Mouse (Mus musculus) lung, embryonic 14.5 days (tissue): Measurements from ENCODE around the gene Nrg3. TPM values are rescaled to one million over a fixed set of nuclear protein-coding genes. Genes with fewer than 3 reads are reported as not detected.

ENCODE experiments used
- ATAC-seq: fragments of 200-750 bp; cut with Nextera tagmentation; 2 replicates; pipeline ENCODE4 v1.8.0; 2017; ENCODE audit warnings: mild to moderate bottlenecking, moderate TSS enrichment, moderate library complexity; ENCODE audit not compliant: insufficient read depth
- DNase-seq: peaks from one replicate; pipeline ENCODE4 v3.0.0-alpha.2; 2015
- H3K27ac ChIP-seq: fragments of 300-500 bp; sonication (generic); 2 replicates; pipeline ENCODE4 v1.5.1; 2014; ENCODE audit warnings: low read depth, mild to moderate bottlenecking, moderate library complexity
- H3K27me3 ChIP-seq: fragments of 300-500 bp; sonication (generic); 2 replicates; pipeline ENCODE4 v1.6.1; 2014; ENCODE audit warnings: low read length, control low read depth; ENCODE audit not compliant: insufficient read depth
- H3K36me3 ChIP-seq: fragments of 300-500 bp; sonication (generic); 2 replicates; pipeline ENCODE4 v1.6.1; 2014; ENCODE audit warnings: control low read depth; ENCODE audit not compliant: insufficient read depth
- H3K4me1 ChIP-seq: fragments of 300-500 bp; sonication (generic); 2 replicates; pipeline ENCODE4 v1.6.1; 2014; ENCODE audit warnings: antibody characterized with exemption, control low read depth; ENCODE audit not compliant: insufficient read depth
- H3K4me2 ChIP-seq: fragments of 300-500 bp; sonication (generic); 2 replicates; pipeline ENCODE4 v1.6.1; 2014; ENCODE audit warnings: mild to moderate bottlenecking
- H3K4me3 ChIP-seq: fragments of 300-500 bp; sonication (generic); 2 replicates; pipeline ENCODE4 v1.5.1; 2014; ENCODE audit warnings: low read depth, low read length
- H3K9ac ChIP-seq: fragments of 300-500 bp; sonication (generic); 2 replicates; pipeline ENCODE4 v1.6.1; 2014
- H3K9me3 ChIP-seq: fragments of 300-500 bp; sonication (generic); 2 replicates; pipeline ENCODE4 v1.6.1; 2016; ENCODE audit warnings: low read depth, low read length, control low read depth
- CTCF ChIP-seq: IDR thresholded peaks from 2 replicates; pipeline ENCODE4 v1.5.1; 2016; ENCODE audit warnings: antibody characterized with exemption, low read depth
- whole genome bisulfite sequencing: fragments of 180-500 bp; shearing (Covaris S2); extraction: QIAGEN DNeasy Blood & Tissue Kit; methylation state at CpG from one replicate; pipeline ENCODE4 v1.1.7; 2014; 5-methylcytosine and 5-hydroxymethylcytosine counted together
- polyA plus RNA-seq: library from polyadenylated mRNA; unstranded; fragments of >200 nt; fragmentation: Nextera tagmentation; extraction: Ambion mirVana; gene quantifications from 2 replicates; pipeline ENCODE4 v1.2.1, GENCODE M21; 2014

The Nrg3 gene
- polyA plus RNA-seq, 1 experiment from 2014 or later, result not detected

GRCm38 (mm10) chr14:38547257-38547656 is 925.6 kb downstream of the Nrg3 start:
- TF ChIP-seq CTCF, result no peak
- Histone ChIP-seq H3K36me3 (no peaks in the 10 kb centered on the region), H3K27me3 (no peaks in the 10 kb centered on the region), H3K9me3 (no peaks in the 10 kb centered on the region), H3K27ac (no peak overlapping the region), H3K4me3 (no peak overlapping the region), H3K4me2 (no peak overlapping the region), H3K9ac (no peak overlapping the region), H3K4me1 (no peaks in the 10 kb centered on the region)
- DNase-seq, result peak; percentile 1
- 59% methylated on average over 2 of the region's 2 CpGs for WGBS
- ATAC-seq, result no peak

DNA sequence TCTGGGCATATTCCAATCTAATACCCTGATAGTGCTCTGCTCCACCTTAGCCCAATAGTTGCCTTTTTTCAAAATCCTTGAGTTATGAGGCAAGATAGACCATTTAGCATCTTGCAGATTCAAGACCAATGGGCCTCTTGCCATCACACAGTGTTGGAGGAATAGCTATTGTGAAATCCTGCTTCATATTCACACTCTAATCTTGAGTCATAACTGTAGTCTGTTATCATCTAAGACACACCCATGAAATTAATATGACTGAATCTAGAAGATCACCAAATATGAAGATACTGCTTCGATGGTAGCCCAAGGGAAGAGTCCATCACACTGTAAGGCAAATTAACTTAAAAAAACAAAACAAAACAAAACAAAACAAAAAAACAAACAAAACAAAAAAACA is 937.7 kb downstream of the Nrg3 start:
- Histone ChIP-seq H3K27me3 (no peaks in the 10 kb centered on the region), H3K36me3 (no peaks in the 10 kb centered on the region), H3K4me3 (no peak overlapping the region), H3K9me3 (no peaks in the 10 kb centered on the region), H3K9ac (no peak overlapping the region), H3K27ac (no peak overlapping the region), H3K4me2 (no peak overlapping the region), H3K4me1 (no peaks in the 10 kb centered on the region)
- TF ChIP-seq CTCF, result no peak
- 78% methylated on average over 1 of the region's 1 CpGs for WGBS
- DNase-seq, result no peak
- ATAC-seq, result no peak

GRCm38 (mm10) chr14:38533495-38533894 is 939.4 kb downstream of the Nrg3 start:
- Histone ChIP-seq H3K36me3 (no peaks in the 10 kb centered on the region), H3K4me3 (no peak overlapping the region), H3K4me2 (no peak overlapping the region), H3K9me3 (no peaks in the 10 kb centered on the region), H3K4me1 (no peaks in the 10 kb centered on the region), H3K27ac (no peak overlapping the region), H3K27me3 (no peaks in the 10 kb centered on the region), H3K9ac (no peak overlapping the region)
- DNase-seq (no peak), ATAC-seq (no peak)
- no peak for TF ChIP-seq CTCF

DNA sequence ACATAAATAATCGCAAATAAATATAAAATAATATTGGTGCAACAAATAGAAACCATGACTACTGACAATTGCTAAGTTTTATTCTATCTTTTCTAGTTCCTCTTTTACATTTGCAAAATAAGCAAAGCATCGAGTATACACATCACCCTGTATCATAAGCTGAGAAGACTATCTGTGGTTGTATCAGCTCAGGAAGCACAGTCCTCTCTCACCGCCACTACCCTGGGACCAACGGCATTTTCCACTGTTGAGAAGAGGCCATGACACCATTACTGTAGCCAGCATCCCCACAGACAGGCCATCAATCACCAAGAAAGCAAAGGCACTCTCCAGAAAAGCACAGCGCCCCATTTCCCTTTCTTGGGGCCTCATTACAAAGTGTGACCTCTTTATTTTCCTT is 956.7 kb downstream of the Nrg3 start:
- no peak for TF ChIP-seq CTCF

DNA sequence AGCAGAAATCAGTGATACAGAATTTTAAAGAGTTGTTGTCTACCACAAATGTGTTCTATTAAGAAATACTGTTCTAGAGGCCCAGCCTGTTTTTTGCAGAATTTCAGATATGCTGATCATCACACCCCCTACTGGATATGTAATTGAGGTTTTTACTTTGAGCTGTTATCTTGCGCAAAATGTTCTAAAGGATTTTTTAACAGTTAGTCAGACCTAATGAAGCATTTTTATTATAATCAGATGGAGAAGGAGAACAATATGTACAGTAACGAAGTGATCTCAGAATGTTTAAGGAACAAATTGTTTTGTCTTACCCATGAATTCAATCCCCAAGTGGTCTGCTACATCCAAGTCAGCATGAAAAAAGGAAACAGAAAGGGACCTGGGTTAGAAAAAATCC is 963.9 kb downstream of the Nrg3 start:
- no peaks in the 10 kb centered on the region for H3K36me3 ChIP-seq
- TF ChIP-seq CTCF, result no peak
- 84% methylated on average over 2 of the region's 2 CpGs for WGBS
- no peak for ATAC-seq
- H3K27ac ChIP-seq, result no peak overlapping the region
- H3K9me3 ChIP-seq, result no peaks in the 10 kb centered on the region
- H3K27me3 ChIP-seq, result no peaks in the 10 kb centered on the region
- H3K4me2 ChIP-seq, result no peak overlapping the region
- H3K9ac ChIP-seq, result no peak overlapping the region
- no peak for DNase-seq
- H3K4me3 ChIP-seq, result no peak overlapping the region
- no peaks in the 10 kb centered on the region for H3K4me1 ChIP-seq

More for the DNA sequence above, 956.7 kb downstream of the Nrg3 start:
- Histone ChIP-seq H3K9me3 (no peaks in the 10 kb centered on the region), H3K4me2 (no peak overlapping the region), H3K4me3 (no peak overlapping the region), H3K27me3 (no peaks in the 10 kb centered on the region), H3K4me1 (no peaks in the 10 kb centered on the region), H3K9ac (no peak overlapping the region), H3K27ac (no peak overlapping the region), H3K36me3 (no peaks in the 10 kb centered on the region)
- WGBS, result 59% methylated on average over 5 of the region's 5 CpGs
- DNase-seq, result no peak
- no peak for ATAC-seq

- Histone ChIP-seq H3K27me3 (no peaks in the 10 kb centered on the region), H3K4me2 (no peak overlapping the region), H3K4me3 (no peak overlapping the region), H3K27ac (no peak overlapping the region), H3K9me3 (no peaks in the 10 kb centered on the region), H3K36me3 (no peaks in the 10 kb centered on the region), H3K4me1 (no peaks in the 10 kb centered on the region), H3K9ac (no peak overlapping the region)
- DNase-seq (no peak), ATAC-seq (no peak)
- no peak for TF ChIP-seq CTCF
- WGBS, result 36% methylated on average over 1 of the region's 1 CpGs
These were observed 977.9 kb downstream of the Nrg3 start for GRCm38 (mm10) chr14:38494970-38495369.

DNA sequence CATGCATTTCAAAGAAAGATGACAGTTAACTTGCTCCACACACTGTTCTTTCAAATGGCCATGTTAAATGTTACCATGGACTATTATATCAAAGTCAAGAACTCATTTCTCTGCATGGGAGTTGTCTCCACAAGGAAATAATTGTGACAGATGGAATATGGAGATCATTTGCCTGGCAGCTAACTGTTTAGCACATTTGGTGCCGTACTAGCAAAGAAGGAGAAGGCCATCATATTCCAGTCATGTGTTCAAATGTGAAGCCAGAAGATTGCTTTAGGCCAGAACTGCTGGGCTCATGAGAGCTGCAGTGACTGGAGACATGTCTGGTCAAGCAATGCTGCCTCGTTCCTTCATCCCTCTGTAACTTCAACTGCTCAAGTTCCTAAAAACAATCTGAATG is 1025.8 kb downstream of the Nrg3 start:
- no peaks in the 10 kb centered on the region for H3K36me3 ChIP-seq
- DNase-seq, result no peak
- H3K9me3 ChIP-seq, result no peaks in the 10 kb centered on the region; the same call in 1 of the 2 replicates
- no peaks in the 10 kb centered on the region for H3K4me1 ChIP-seq
- no peak overlapping the region for H3K4me2 ChIP-seq
- no peak overlapping the region for H3K4me3 ChIP-seq
- H3K9ac ChIP-seq, result no peak overlapping the region
- no peaks in the 10 kb centered on the region for H3K27me3 ChIP-seq
- H3K27ac ChIP-seq, result no peak overlapping the region
- WGBS, result 82% methylated on average over 2 of the region's 2 CpGs
- no peak for ATAC-seq
- TF ChIP-seq CTCF, result no peak

DNA sequence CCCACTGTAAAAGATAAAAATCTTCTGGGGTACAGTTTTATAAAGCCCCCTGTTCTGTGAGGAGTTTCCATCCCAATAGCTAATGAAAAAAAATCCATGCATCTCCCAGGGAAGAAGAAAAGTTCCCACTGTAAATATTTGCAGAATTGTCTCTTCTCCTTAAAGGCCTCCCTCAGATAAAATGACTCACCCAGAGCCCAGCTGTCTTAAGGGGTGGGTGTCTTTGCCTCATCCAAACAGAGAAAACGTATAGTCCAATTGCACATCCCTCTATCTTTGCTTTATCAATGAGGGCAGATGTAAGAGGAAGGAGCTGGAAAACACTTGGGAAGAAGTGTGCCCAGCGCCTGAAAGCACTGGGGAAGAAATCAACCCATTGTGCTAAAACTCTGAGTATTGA is 1028.1 kb downstream of the Nrg3 start:
- Histone ChIP-seq H3K27me3 (no peaks in the 10 kb centered on the region), H3K4me1 (no peaks in the 10 kb centered on the region), H3K27ac (no peak overlapping the region), H3K9ac (no peak overlapping the region), H3K4me3 (no peak overlapping the region), H3K36me3 (no peaks in the 10 kb centered on the region), H3K9me3 (no peaks in the 10 kb centered on the region; the same call in 1 of the 2 replicates), H3K4me2 (no peak overlapping the region)
- DNase-seq (no peak), ATAC-seq (no peak)
- 70% methylated on average over 2 of the region's 2 CpGs for WGBS
- no peak for TF ChIP-seq CTCF
